Mouse (Mus musculus): ENCODE measurements around the gene Atp2a2. TPM values are rescaled to one million over a fixed set of nuclear protein-coding genes. Genes with fewer than 3 reads are reported as not detected.

Gene Atp2a2
- total and polyA plus RNA-seq, 2 experiments from 2014 or later, result 45.2 to 202 TPM

DNA sequence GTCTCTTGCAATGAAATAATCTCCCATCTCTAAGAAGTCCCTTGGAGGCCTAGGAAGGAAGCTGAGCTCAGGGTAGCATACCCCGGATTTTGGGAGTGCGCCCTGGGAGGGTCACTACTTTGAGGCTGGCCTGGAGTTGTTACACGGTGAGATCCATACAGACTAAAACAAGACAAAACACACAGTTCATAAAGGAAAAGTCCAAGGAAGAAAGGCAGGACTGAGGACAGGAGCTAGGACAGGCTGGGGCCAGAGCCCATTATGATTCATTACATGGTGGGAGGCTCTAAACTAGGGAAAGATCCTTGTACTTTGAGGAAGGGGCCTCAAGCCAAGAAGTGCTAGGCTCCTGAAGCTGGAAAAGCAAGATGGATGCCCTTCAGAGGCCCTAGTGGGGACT is 26.6 kb upstream of the Atp2a2 start:
- H3K36me3 ChIP-seq (ENCODE audit: insufficient read depth, low read length), result no peaks in the 10 kb centered on the region
- 65% methylated on average over 3 of the region's 3 CpGs for WGBS
- no peak overlapping the region for H3K27ac ChIP-seq (ENCODE audit: low read depth, low read length)
- DNase-seq (ENCODE audit: low spot score) (no peak), ATAC-seq (ENCODE audit: low FRiP score) (no peak)
- no peaks in the 10 kb centered on the region for H3K4me1 ChIP-seq (ENCODE audit: insufficient read depth, low read length)
- no peak overlapping the region for H3K4me3 ChIP-seq (ENCODE audit: low read depth, low read length)
- no peak overlapping the region for H3K4me2 ChIP-seq (ENCODE audit: low read depth, low read length, poor library complexity, severe bottlenecking)
- no peak overlapping the region for H3K9ac ChIP-seq (replicated peaks; ENCODE audit: low read length, poor library complexity, severe bottlenecking)
- no peak for TF ChIP-seq CTCF (IDR thresholded peaks at IDR 0.05)
- H3K27me3 ChIP-seq (ENCODE audit: insufficient read depth, low read length), result no peaks in the 10 kb centered on the region
- H3K9me3 ChIP-seq (ENCODE audit: low read length), result no peaks in the 10 kb centered on the region

DNA sequence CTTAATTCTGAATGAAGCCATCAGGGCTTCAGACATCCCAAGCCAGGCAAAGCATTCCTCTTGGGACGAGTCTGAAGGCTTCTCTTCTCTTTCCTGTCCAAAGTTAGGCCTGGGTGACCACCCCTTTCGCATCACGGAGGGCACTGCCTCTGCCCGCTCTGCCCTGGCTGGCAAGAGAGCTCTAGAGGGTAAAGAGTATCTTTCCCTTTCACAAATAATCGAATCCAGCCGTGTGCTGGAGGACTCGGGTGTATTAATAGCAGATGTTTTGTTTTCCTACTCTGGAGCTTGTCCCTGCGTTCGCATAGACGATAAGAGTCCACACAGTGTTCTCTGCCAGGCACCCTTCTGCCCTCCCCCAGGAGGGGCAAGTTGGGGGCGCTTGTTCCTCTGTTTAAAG is 25.7 kb upstream of the Atp2a2 start:
- H3K4me1 ChIP-seq (ENCODE audit: insufficient read depth, low read length), result no peaks in the 10 kb centered on the region
- H3K36me3 ChIP-seq (ENCODE audit: insufficient read depth, low read length), result no peaks in the 10 kb centered on the region
- ATAC-seq (ENCODE audit: low FRiP score) (no peak), DNase-seq (ENCODE audit: low spot score) (no peak)
- H3K4me3 ChIP-seq (ENCODE audit: low read depth, low read length), result no peak overlapping the region
- TF ChIP-seq CTCF (IDR thresholded peaks at IDR 0.05), result no peak
- H3K9ac ChIP-seq (replicated peaks; ENCODE audit: low read length, poor library complexity, severe bottlenecking), result no peak overlapping the region
- H3K27me3 ChIP-seq (ENCODE audit: insufficient read depth, low read length), result no peaks in the 10 kb centered on the region
- no peaks in the 10 kb centered on the region for H3K9me3 ChIP-seq (ENCODE audit: low read length)
- WGBS, result 62% methylated on average over 11 of the region's 11 CpGs
- H3K4me2 ChIP-seq (ENCODE audit: low read depth, low read length, poor library complexity, severe bottlenecking), result no peak overlapping the region
- H3K27ac ChIP-seq (ENCODE audit: low read depth, low read length), result 0 out of 2 replicates have a peak overlapping the region, but pooled peaks have one; percentile 18

- no peak for DNase-seq (ENCODE audit: low spot score)
- no peaks in the 10 kb centered on the region for H3K27me3 ChIP-seq (ENCODE audit: insufficient read depth, low read length)
- H3K4me1 ChIP-seq (ENCODE audit: insufficient read depth, low read length), result no peaks in the 10 kb centered on the region
- H3K9me3 ChIP-seq (ENCODE audit: low read length), result no peaks in the 10 kb centered on the region
- no peak overlapping the region for H3K9ac ChIP-seq (replicated peaks; ENCODE audit: low read length, poor library complexity, severe bottlenecking)
- H3K4me2 ChIP-seq (ENCODE audit: low read depth, low read length, poor library complexity, severe bottlenecking), result no peak overlapping the region
- WGBS, result 67% methylated on average over 15 of the region's 15 CpGs
- H3K27ac ChIP-seq (ENCODE audit: low read depth, low read length), result peak overlapping the region; percentile 55
- no peaks in the 10 kb centered on the region for H3K36me3 ChIP-seq (ENCODE audit: insufficient read depth, low read length)
- ATAC-seq (ENCODE audit: low FRiP score), result no peak
- TF ChIP-seq CTCF (IDR thresholded peaks at IDR 0.05), result no peak
- no peak overlapping the region for H3K4me3 ChIP-seq (ENCODE audit: low read depth, low read length)
These were observed 25.1 kb upstream of the Atp2a2 start for GRCm38 (mm10) chr5:122526878-122527730.

DNA sequence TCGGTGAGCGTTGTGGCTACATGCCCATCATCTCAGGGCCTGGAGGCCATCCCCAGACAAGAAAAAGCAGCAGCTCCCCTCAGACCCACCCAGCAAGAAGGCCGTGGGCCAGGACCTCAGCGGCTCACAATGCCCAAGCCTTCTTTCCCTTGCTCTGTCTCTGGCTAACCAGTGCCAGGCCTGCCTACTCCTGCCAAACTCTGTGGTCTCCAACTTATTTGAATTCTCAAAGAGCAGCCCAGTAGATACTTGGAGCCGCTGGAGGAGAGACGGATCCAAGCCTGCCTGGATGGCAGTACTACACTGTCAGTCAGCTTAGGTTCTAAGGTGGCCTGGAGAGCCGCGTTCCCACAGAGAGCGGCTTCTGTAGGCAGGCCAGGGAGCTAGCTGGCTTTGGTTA is 24.4 kb upstream of the Atp2a2 start:
- no peak overlapping the region for H3K4me2 ChIP-seq (ENCODE audit: low read depth, low read length, poor library complexity, severe bottlenecking)
- H3K27ac ChIP-seq (ENCODE audit: low read depth, low read length), result peak overlapping the region; percentile 55
- H3K9me3 ChIP-seq (ENCODE audit: low read length), result no peaks in the 10 kb centered on the region
- ATAC-seq (ENCODE audit: low FRiP score) (peak; percentile 78), DNase-seq (ENCODE audit: low spot score) (peak; percentile 82)
- no peaks in the 10 kb centered on the region for H3K36me3 ChIP-seq (ENCODE audit: insufficient read depth, low read length)
- no peaks in the 10 kb centered on the region for H3K4me1 ChIP-seq (ENCODE audit: insufficient read depth, low read length)
- no peaks in the 10 kb centered on the region for H3K27me3 ChIP-seq (ENCODE audit: insufficient read depth, low read length)
- no peak overlapping the region for H3K9ac ChIP-seq (replicated peaks; ENCODE audit: low read length, poor library complexity, severe bottlenecking)
- H3K4me3 ChIP-seq (ENCODE audit: low read depth, low read length), result no peak overlapping the region
- no peak for TF ChIP-seq CTCF (IDR thresholded peaks at IDR 0.05)
- WGBS, result 75% methylated on average over 9 of the region's 9 CpGs

- Histone ChIP-seq H3K36me3 (ENCODE audit: insufficient read depth, low read length) (no peaks in the 10 kb centered on the region), H3K9ac (replicated peaks; ENCODE audit: low read length, poor library complexity, severe bottlenecking) (no peak overlapping the region), H3K4me1 (ENCODE audit: insufficient read depth, low read length) (no peaks in the 10 kb centered on the region), H3K27ac (ENCODE audit: low read depth, low read length) (peak overlapping the region; percentile 55), H3K27me3 (ENCODE audit: insufficient read depth, low read length) (no peaks in the 10 kb centered on the region), H3K9me3 (ENCODE audit: low read length) (no peaks in the 10 kb centered on the region), H3K4me2 (ENCODE audit: low read depth, low read length, poor library complexity, severe bottlenecking) (no peak overlapping the region), H3K4me3 (ENCODE audit: low read depth, low read length) (no peak overlapping the region)
- WGBS, result 81% methylated on average over 14 of the region's 14 CpGs
- no peak for TF ChIP-seq CTCF (IDR thresholded peaks at IDR 0.05)
- ATAC-seq (ENCODE audit: low FRiP score), result no peak
- no peak for DNase-seq (ENCODE audit: low spot score)
These were observed 23.4 kb upstream of the Atp2a2 start for GRCm38 (mm10) chr5:122525238-122525931.

GRCm38 (mm10) chr5:122524854-122525237 is 22.8 kb upstream of the Atp2a2 start:
- Histone ChIP-seq H3K36me3 (ENCODE audit: insufficient read depth, low read length) (no peaks in the 10 kb centered on the region), H3K9ac (replicated peaks; ENCODE audit: low read length, poor library complexity, severe bottlenecking) (no peak overlapping the region), H3K4me2 (ENCODE audit: low read depth, low read length, poor library complexity, severe bottlenecking) (no peak overlapping the region), H3K27ac (ENCODE audit: low read depth, low read length) (peak overlapping the region; percentile 55; the same call in 1 of the 2 replicates), H3K4me3 (ENCODE audit: low read depth, low read length) (no peak overlapping the region), H3K27me3 (ENCODE audit: insufficient read depth, low read length) (no peaks in the 10 kb centered on the region), H3K4me1 (ENCODE audit: insufficient read depth, low read length) (no peaks in the 10 kb centered on the region), H3K9me3 (ENCODE audit: low read length) (no peaks in the 10 kb centered on the region)
- WGBS, result 75% methylated on average over 4 of the region's 4 CpGs
- ATAC-seq (ENCODE audit: low FRiP score) (no peak), DNase-seq (ENCODE audit: low spot score) (no peak)
- no peak for TF ChIP-seq CTCF (IDR thresholded peaks at IDR 0.05)

Measured in midbrain, postnatal 0 days (tissue).